Mouse (Mus musculus) duodenum, adult 2 months (tissue): ENCODE results near the gene Lhx8. TPM values are rescaled to one million over a fixed set of nuclear protein-coding genes. Genes with fewer than 3 reads are reported as not detected.

Experiments used
- polyA plus RNA-seq: library from polyadenylated mRNA; depleted of rRNA; stranded (reverse); fragments of >200 nt; gene quantifications from 2 replicates; pipeline ENCODE4 v1.2.3, GENCODE M21; 2012; ENCODE audit warnings: low replicate concordance; rRNA removed

The Lhx8 gene
- polyA plus RNA-seq = not detected in 2 replicates

DNA sequence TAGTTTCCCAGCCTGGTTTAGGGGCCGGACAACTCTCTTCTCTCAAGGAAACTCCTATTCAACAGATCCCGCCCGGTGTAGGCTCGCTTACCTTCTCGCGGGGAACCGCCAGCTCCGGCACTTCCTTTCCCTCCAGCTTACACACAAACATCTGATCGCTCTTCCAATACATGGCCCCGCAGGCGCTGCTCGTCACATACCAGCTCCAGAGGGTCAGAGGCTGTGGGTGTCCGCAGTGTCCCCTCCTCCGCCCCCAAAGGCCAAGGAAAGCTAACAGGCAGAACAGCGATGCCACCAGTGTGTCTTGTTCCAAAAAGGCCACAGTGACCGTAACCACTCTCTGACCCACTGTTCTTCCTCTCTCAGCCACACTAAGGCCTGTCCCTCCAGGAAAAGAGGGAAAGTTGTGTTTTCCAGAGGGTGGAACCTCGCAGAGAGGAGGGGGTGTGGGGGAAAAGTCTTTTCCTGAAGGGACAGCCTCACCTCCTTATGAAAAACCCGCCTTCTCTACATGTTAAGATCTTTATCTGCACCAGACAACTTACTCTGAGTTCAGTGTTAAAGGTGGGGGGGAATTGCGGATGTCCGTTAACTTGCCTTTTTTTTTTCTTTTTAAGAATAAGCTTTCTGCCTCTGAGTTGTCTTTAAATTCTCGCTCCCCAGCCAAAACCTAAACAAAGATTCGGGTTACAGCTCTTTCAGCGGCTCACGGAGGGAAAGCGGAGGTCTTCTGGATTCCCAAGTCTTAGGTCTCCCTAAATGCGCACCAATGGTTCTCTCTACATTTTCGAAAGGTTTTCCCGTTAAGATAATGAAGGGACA is at the start of gene Lhx8:
Gene Lhx8 (minus strand): TSS at position 479 of the 822 bp plus-strand sequence.

